Comparison of ENCODE assay signal across 12 mouse cellular contexts in the genomic region with DNA sequence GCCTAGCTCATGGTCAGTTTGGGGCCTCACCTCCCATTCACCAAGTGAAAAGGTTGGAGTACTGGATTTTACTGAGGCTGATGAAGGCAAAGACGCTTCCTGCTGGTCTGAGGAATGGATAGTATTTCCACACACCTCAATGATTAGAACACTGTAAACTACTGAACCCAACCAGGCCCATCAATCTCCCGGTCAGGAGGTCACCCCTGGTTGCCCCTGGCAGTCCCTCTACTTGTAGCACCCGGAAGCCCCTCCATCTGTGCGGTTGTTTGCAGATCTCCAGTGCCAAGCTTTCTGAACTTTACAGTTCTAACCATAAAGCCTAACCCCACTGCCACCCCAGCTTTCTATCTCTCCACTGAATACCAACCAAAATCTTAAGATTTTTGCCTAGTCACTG. TPM values are rescaled to one million over a fixed set of nuclear protein-coding genes. Genes with fewer than 3 reads are reported as not detected.
DNase-seq lines count a peak whose midpoint lies in the region; ATAC-seq and TF ChIP-seq lines count a peak whose summit lies in the region.
"Had no signal": no experiment of that assay in that cellular context is flagged by ENCODE, and none has a peak within 500 bp of the region (broad histone marks: within the 10 kb centered on the region; RNA-seq: fewer than 3 reads in every experiment).

No protein-coding gene starts in this region.

- no peak for TF ChIP-seq EP300 in liver, embryonic 14.5 days (IDR thresholded peaks at IDR 0.05; ENCODE audit: low read depth)

- no peaks in the 10 kb centered on the region for H3K36me3 ChIP-seq in kidney, embryonic 14.5 days (ENCODE audit: control insufficient read depth, insufficient read depth, low read length)
- no peaks in the 10 kb centered on the region for H3K36me3 ChIP-seq in embryonic facial prominence, embryonic 14.5 days (ENCODE audit: control insufficient read depth, insufficient read depth, low read length)
- H3K36me3 ChIP-seq in hindbrain, embryonic 12.5 days = no peaks in the 10 kb centered on the region
- H3K36me3 ChIP-seq in liver, embryonic 14.5 days (replicated peaks; ENCODE audit: control insufficient read depth, insufficient read depth, low read depth) = no peaks in the 10 kb centered on the region

- no peak overlapping the region for H3K27ac ChIP-seq in kidney, embryonic 14.5 days (ENCODE audit: low read depth, low read length)
- no peak overlapping the region for H3K27ac ChIP-seq in embryonic facial prominence, embryonic 14.5 days (replicated peaks; ENCODE audit: low read depth, low read length)
- no peak overlapping the region for H3K27ac ChIP-seq in hindbrain, embryonic 12.5 days
- no peak overlapping the region for H3K27ac ChIP-seq in liver, embryonic 14.5 days
- H3K27ac ChIP-seq: gastrocnemius, adult 2 months; layer of hippocampus, adult 2 months; macrophage had no signal

- peak; percentile 62; the same call in 1 of the 2 replicates for ATAC-seq in kidney, embryonic 14.5 days (ENCODE audit: low FRiP score, low TSS enrichment)
- ATAC-seq in embryonic facial prominence, embryonic 14.5 days (ENCODE audit: low read depth) = no peak
- ATAC-seq in hindbrain, embryonic 12.5 days (ENCODE audit: low FRiP score) = no peak
- ATAC-seq in liver, embryonic 14.5 days (ENCODE audit: insufficient read depth) = no peak
- ATAC-seq in erythroid progenitor cell, adult 5-6 weeks (replicated peaks; ENCODE audit: low FRiP score, poor library complexity, severe bottlenecking) = no peak

- H3K27me3 ChIP-seq in kidney, embryonic 14.5 days (ENCODE audit: control insufficient read depth, insufficient read depth, low read length) = no peaks in the 10 kb centered on the region
- H3K27me3 ChIP-seq in embryonic facial prominence, embryonic 14.5 days (replicated peaks; ENCODE audit: control insufficient read depth, insufficient read depth, low read length) = no peaks in the 10 kb centered on the region
- 0 out of 2 replicates have a peak, but pooled peaks cover 5% of the 10 kb centered on the region for H3K27me3 ChIP-seq in hindbrain, embryonic 12.5 days
- H3K27me3 ChIP-seq in liver, embryonic 14.5 days (ENCODE audit: control insufficient read depth, insufficient read depth, low read length) = no peaks in the 10 kb centered on the region

- H3K9me3 ChIP-seq in kidney, embryonic 14.5 days (ENCODE audit: control insufficient read depth, low read length) = no peaks in the 10 kb centered on the region
- H3K9me3 ChIP-seq in embryonic facial prominence, embryonic 14.5 days (ENCODE audit: control insufficient read depth, low read length) = no peaks in the 10 kb centered on the region
- no peaks in the 10 kb centered on the region for H3K9me3 ChIP-seq in hindbrain, embryonic 12.5 days (replicated peaks)
- H3K9me3 ChIP-seq in liver, embryonic 14.5 days (ENCODE audit: control insufficient read depth, low read length) = no peaks in the 10 kb centered on the region

- WGBS in kidney, embryonic 14.5 days = 27% methylated on average over 4 of the region's 4 CpGs
- WGBS in embryonic facial prominence, embryonic 14.5 days = 58% methylated on average over 4 of the region's 4 CpGs
- WGBS in hindbrain, embryonic 12.5 days = 63% methylated on average over 4 of the region's 4 CpGs
- 66% methylated on average over 4 of the region's 4 CpGs for WGBS in liver, embryonic 14.5 days (ENCODE audit: insufficient replicate concordance)

- H3K4me3 ChIP-seq in kidney, embryonic 14.5 days (ENCODE audit: low read length) = peak overlapping the region; percentile 20
- H3K4me3 ChIP-seq in embryonic facial prominence, embryonic 14.5 days (ENCODE audit: low read depth, low read length) = peak overlapping the region; percentile 33
- peak overlapping the region; percentile 13; the same call in 1 of the 2 replicates for H3K4me3 ChIP-seq in hindbrain, embryonic 12.5 days
- no peak overlapping the region for H3K4me3 ChIP-seq in liver, embryonic 14.5 days (ENCODE audit: insufficient read depth in 1 of 2, low read depth in 2 of 2, low read length in 2 of 2)
- H3K4me3 ChIP-seq: layer of hippocampus, adult 2 months had no signal

- H3K4me1 ChIP-seq in kidney, embryonic 14.5 days (ENCODE audit: control insufficient read depth, insufficient read depth, low read length) = 0 out of 2 replicates have a peak, but pooled peaks cover 7% of the 10 kb centered on the region
- H3K4me1 ChIP-seq in embryonic facial prominence, embryonic 14.5 days (ENCODE audit: control insufficient read depth, insufficient read depth, low read length) = peaks cover 8% of the 10 kb centered on the region; the same call in 1 of the 2 replicates
- peaks cover 10% of the 10 kb centered on the region; the same call in 1 of the 2 replicates for H3K4me1 ChIP-seq in hindbrain, embryonic 12.5 days
- H3K4me1 ChIP-seq in liver, embryonic 14.5 days (replicated peaks; ENCODE audit: control insufficient read depth in 2 of 2, insufficient read depth in 2 of 2, low read length in 1 of 2) = peaks cover 20 to 28% of the 10 kb centered on the region in 2 experiments

- DNase-seq in kidney, postnatal 14 days = no peak
- DNase-seq in embryonic facial prominence, embryonic 14.5 days (ENCODE audit: low spot score) = no peak
- DNase-seq in liver, embryonic 14.5 days (ENCODE audit: low read depth in 3 of 3, low spot score in 3 of 3) = no peak
- no peak for DNase-seq in ovary, postnatal 14 days (ENCODE audit: low spot score)
- no peak for DNase-seq in adrenal gland, postnatal 14 days
- DNase-seq: cerebellum, postnatal 36 days; gastrocnemius, adult 2 months had no signal

- TF ChIP-seq CTCF in liver, embryonic 14.5 days (IDR thresholded peaks at IDR 0.05; ENCODE audit: low read depth) = no peak

- H3K9ac ChIP-seq in kidney, embryonic 14.5 days (ENCODE audit: low read depth, low read length) = peak overlapping the region; percentile 9
- H3K9ac ChIP-seq in embryonic facial prominence, embryonic 14.5 days (ENCODE audit: low read depth, low read length) = peak overlapping the region; percentile 45
- H3K9ac ChIP-seq in hindbrain, embryonic 12.5 days = no peak overlapping the region; the same call in 1 of the 2 replicates
- H3K9ac ChIP-seq in liver, embryonic 14.5 days (replicated peaks) = no peak overlapping the region

- H3K4me2 ChIP-seq in kidney, embryonic 14.5 days (replicated peaks; ENCODE audit: low read depth, low read length) = peak overlapping the region; percentile 54
- peak overlapping the region; percentile 63 for H3K4me2 ChIP-seq in embryonic facial prominence, embryonic 14.5 days (ENCODE audit: low read depth, low read length)
- peak overlapping the region; percentile 42 for H3K4me2 ChIP-seq in hindbrain, embryonic 12.5 days (replicated peaks)
- peak overlapping the region; percentile 49; the same call in 1 of the 2 replicates for H3K4me2 ChIP-seq in liver, embryonic 14.5 days (ENCODE audit: low read depth)

RNA-seq across cellular contexts. Expression of a gene that starts 11.7 kb away (rescaled TPM):
- 163 and 167 TPM in 2 replicates for polyA plus RNA-seq in kidney, embryonic 14.5 days (2014; fragmentation: Nextera tagmentation; extraction: Ambion mirVana)
- polyA plus RNA-seq in embryonic facial prominence, embryonic 14.5 days (2014; fragmentation: Nextera tagmentation; extraction: Ambion mirVana) = 273 and 294 TPM in 2 replicates
- polyA plus RNA-seq in hindbrain, embryonic 12.5 days (2016; fragmentation: Nextera tagmentation; extraction: Ambion mirVana) = 392 and 403 TPM in 2 replicates
- 14.4 and 25.9 TPM in 2 replicates for polyA plus RNA-seq in liver, embryonic 14.5 days (2012; rRNA removed)
- polyA plus RNA-seq in liver, embryonic 14.5 days (2014; fragmentation: Nextera tagmentation; extraction: Ambion mirVana) = 45.7 and 48.1 TPM in 2 replicates
- 52.0 and 77.1 TPM in 2 replicates for total RNA-seq in erythroid progenitor cell, adult 5-6 weeks (2015; ENCODE audit: low replicate concordance)
- total RNA-seq in erythroid progenitor cell, adult 5-6 weeks (2017; ENCODE audit: low replicate concordance) = 96.0 and 96.6 TPM in 2 replicates
- 111 and 115 TPM in 2 replicates for total RNA-seq in adrenal gland, postnatal 14 days (2021)

RNA-seq across cellular contexts. Expression of a gene that starts 36.2 kb away (rescaled TPM):
- 4.8 and 11.4 TPM in 2 replicates for polyA plus RNA-seq in kidney, embryonic 14.5 days (2014; fragmentation: Nextera tagmentation; extraction: Ambion mirVana)
- 6.9 and 7.0 TPM in 2 replicates for polyA plus RNA-seq in embryonic facial prominence, embryonic 14.5 days (2014; fragmentation: Nextera tagmentation; extraction: Ambion mirVana)
- polyA plus RNA-seq in hindbrain, embryonic 12.5 days (2016; fragmentation: Nextera tagmentation; extraction: Ambion mirVana) = 6.7 and 7.5 TPM in 2 replicates
- 2.7 and 4.2 TPM in 2 replicates for polyA plus RNA-seq in liver, embryonic 14.5 days (2012; rRNA removed)
- 4.1 and 4.3 TPM in 2 replicates for polyA plus RNA-seq in liver, embryonic 14.5 days (2014; fragmentation: Nextera tagmentation; extraction: Ambion mirVana)
- total RNA-seq in erythroid progenitor cell, adult 5-6 weeks (2015; ENCODE audit: low replicate concordance) = 14.3 and 20.2 TPM in 2 replicates
- total RNA-seq in erythroid progenitor cell, adult 5-6 weeks (2017; ENCODE audit: low replicate concordance) = 36.8 and 49.8 TPM in 2 replicates
- 3.7 and 5.4 TPM in 2 replicates for total RNA-seq in adrenal gland, postnatal 14 days (2021)

Comparison
In these comparisons a context has a peak if more than half of its experiments do, and no peak if none do; other contexts are left out.
1. H3K4me3 ChIP-seq: peak in kidney, embryonic 14.5 days (single experiment), embryonic facial prominence, embryonic 14.5 days (single experiment) and hindbrain, embryonic 12.5 days (single experiment); none in liver, embryonic 14.5 days (0 of 2).
2. H3K9ac ChIP-seq: peak in kidney, embryonic 14.5 days (single experiment) and embryonic facial prominence, embryonic 14.5 days (single experiment); none in hindbrain, embryonic 12.5 days (single experiment) and liver, embryonic 14.5 days (single experiment).
3. Peak in every context shown above with its lines, with median percentiles within 50 percentile points of each other: H3K4me2 ChIP-seq.